Comparison of ENCODE assay signal across 28 mouse cellular contexts in genomic region chr8:79518966-79519365, GRCm38 (mm10).
DNase-seq lines count a peak whose midpoint lies in the region; ATAC-seq lines count a peak whose summit lies in the region.
"Had no signal": no experiment of that assay in that cellular context is flagged by ENCODE, and none has a peak within 500 bp of the region (broad histone marks: within the 10 kb centered on the region; RNA-seq: fewer than 3 reads in every experiment).

No protein-coding gene starts in this region.

- H3K4me2 ChIP-seq in kidney, embryonic 14.5 days (replicated peaks; ENCODE audit: low read depth, low read length): no peak overlapping the region
- H3K4me2 ChIP-seq: heart, embryonic 15.5 days; hindbrain, embryonic 13.5 days; limb, embryonic 15.5 days; midbrain, embryonic 15.5 days; neural tube, embryonic 13.5 days had no signal

- H3K36me3 ChIP-seq in heart, embryonic 10.5 days: no peaks in the 10 kb centered on the region
- H3K36me3 ChIP-seq in kidney, embryonic 14.5 days (ENCODE audit: control insufficient read depth, insufficient read depth, low read length): no peaks in the 10 kb centered on the region
- H3K36me3 ChIP-seq: forebrain, embryonic 10.5 days; G1E; heart, embryonic 15.5 days; hindbrain, embryonic 13.5 days; limb, embryonic 15.5 days; midbrain, embryonic 15.5 days; neural tube, embryonic 13.5 days had no signal

- H3K27ac ChIP-seq in heart, embryonic 10.5 days: no peak overlapping the region
- H3K27ac ChIP-seq in kidney, embryonic 14.5 days (ENCODE audit: low read depth, low read length): no peak overlapping the region
- H3K27ac ChIP-seq: forebrain, embryonic 10.5 days; heart, adult 2 months; heart, embryonic 15.5 days; hindbrain, embryonic 13.5 days; left cerebral cortex, adult 2 months; limb, embryonic 15.5 days; midbrain, embryonic 15.5 days; neural tube, embryonic 13.5 days had no signal

- DNase-seq in heart, adult 11 months: peak; percentile 62
- DNase-seq in heart, embryonic 10.5 days (ENCODE audit: low spot score): no peak
- DNase-seq in kidney, postnatal 36 days: peak; percentile 3 to 4
- DNase-seq in adipocyte (ENCODE audit: low spot score): peak; percentile 24
- peak; percentile 5 to 15 for DNase-seq in gastrocnemius, adult 8-10 months (ENCODE audit: low spot score in 2 of 2)
- DNase-seq in right cerebral cortex, postnatal 36 days (ENCODE audit: low spot score in 2 of 2): no peak
- DNase-seq: B cell, adult 2 months; cerebellum, adult 9-10 months; heart, adult 2 months; heart, postnatal 36 days; layer of hippocampus, adult 9-11 months; left cerebral cortex, postnatal 4 days; lung, postnatal 4 days; right cerebral cortex, adult 18-20 months; thymus, adult 18-20 months; thymus, postnatal 36 days had no signal

- H3K4me1 ChIP-seq in heart, embryonic 10.5 days: no peaks in the 10 kb centered on the region
- H3K4me1 ChIP-seq in kidney, embryonic 14.5 days (ENCODE audit: control insufficient read depth, insufficient read depth, low read length): no peaks in the 10 kb centered on the region
- H3K4me1 ChIP-seq: forebrain, embryonic 10.5 days; heart, embryonic 15.5 days; hindbrain, embryonic 13.5 days; midbrain, embryonic 15.5 days; neural tube, embryonic 13.5 days had no signal

- no peak for ATAC-seq in kidney, embryonic 14.5 days (ENCODE audit: low FRiP score, low TSS enrichment)
- ATAC-seq: forebrain, embryonic 16.5 days; midbrain, embryonic 15.5 days had no signal

- no peak overlapping the region for H3K9ac ChIP-seq in kidney, embryonic 14.5 days (ENCODE audit: low read depth, low read length)
- H3K9ac ChIP-seq: heart, embryonic 15.5 days; hindbrain, embryonic 13.5 days; limb, embryonic 15.5 days; midbrain, embryonic 15.5 days; neural tube, embryonic 13.5 days had no signal

- no peaks in the 10 kb centered on the region for H3K27me3 ChIP-seq in heart, embryonic 10.5 days (ENCODE audit: insufficient read depth, poor library complexity, severe bottlenecking)
- no peaks in the 10 kb centered on the region for H3K27me3 ChIP-seq in kidney, embryonic 14.5 days (ENCODE audit: control insufficient read depth, insufficient read depth, low read length)
- H3K27me3 ChIP-seq: CH12.LX; heart, embryonic 15.5 days; hindbrain, embryonic 13.5 days; limb, embryonic 15.5 days; midbrain, embryonic 15.5 days; neural tube, embryonic 13.5 days had no signal

- no peak overlapping the region for H3K4me3 ChIP-seq in heart, embryonic 10.5 days
- no peak overlapping the region for H3K4me3 ChIP-seq in kidney, embryonic 14.5 days (ENCODE audit: low read length)
- H3K4me3 ChIP-seq: forebrain, embryonic 10.5 days; heart, adult 2 months; heart, embryonic 15.5 days; hindbrain, embryonic 13.5 days; left cerebral cortex, adult 2 months; limb, embryonic 15.5 days; midbrain, embryonic 15.5 days; myocyte; neural tube, embryonic 13.5 days had no signal

- no peaks in the 10 kb centered on the region for H3K9me3 ChIP-seq in heart, embryonic 10.5 days
- no peaks in the 10 kb centered on the region for H3K9me3 ChIP-seq in kidney, embryonic 14.5 days (ENCODE audit: control insufficient read depth, low read length)
- H3K9me3 ChIP-seq: forebrain, embryonic 10.5 days; G1E; heart, embryonic 15.5 days; hindbrain, embryonic 13.5 days; limb, embryonic 15.5 days; midbrain, embryonic 15.5 days; neural tube, embryonic 13.5 days had no signal

- 88% methylated on average over 4 of the region's 4 CpGs for WGBS in heart, embryonic 10.5 days
- 70% methylated on average over 4 of the region's 4 CpGs for WGBS in kidney, embryonic 14.5 days

Comparison
In these comparisons a context has a peak if more than half of its experiments do, and no peak if none do; other contexts are left out.
1. DNase-seq: peak in heart, adult 11 months (single experiment), kidney, postnatal 36 days (2 of 2), adipocyte (single experiment) and gastrocnemius, adult 8-10 months (2 of 2); none in heart, embryonic 10.5 days (single experiment) and right cerebral cortex, postnatal 36 days (0 of 2).